Mouse (Mus musculus): Measurements from ENCODE around the gene Swt1. TPM values are rescaled to one million over a fixed set of nuclear protein-coding genes. Genes with fewer than 3 reads are reported as not detected.

Swt1 gene
- polyA plus RNA-seq, 1 experiment from 2014 or later, result 32.9 TPM

DNA sequence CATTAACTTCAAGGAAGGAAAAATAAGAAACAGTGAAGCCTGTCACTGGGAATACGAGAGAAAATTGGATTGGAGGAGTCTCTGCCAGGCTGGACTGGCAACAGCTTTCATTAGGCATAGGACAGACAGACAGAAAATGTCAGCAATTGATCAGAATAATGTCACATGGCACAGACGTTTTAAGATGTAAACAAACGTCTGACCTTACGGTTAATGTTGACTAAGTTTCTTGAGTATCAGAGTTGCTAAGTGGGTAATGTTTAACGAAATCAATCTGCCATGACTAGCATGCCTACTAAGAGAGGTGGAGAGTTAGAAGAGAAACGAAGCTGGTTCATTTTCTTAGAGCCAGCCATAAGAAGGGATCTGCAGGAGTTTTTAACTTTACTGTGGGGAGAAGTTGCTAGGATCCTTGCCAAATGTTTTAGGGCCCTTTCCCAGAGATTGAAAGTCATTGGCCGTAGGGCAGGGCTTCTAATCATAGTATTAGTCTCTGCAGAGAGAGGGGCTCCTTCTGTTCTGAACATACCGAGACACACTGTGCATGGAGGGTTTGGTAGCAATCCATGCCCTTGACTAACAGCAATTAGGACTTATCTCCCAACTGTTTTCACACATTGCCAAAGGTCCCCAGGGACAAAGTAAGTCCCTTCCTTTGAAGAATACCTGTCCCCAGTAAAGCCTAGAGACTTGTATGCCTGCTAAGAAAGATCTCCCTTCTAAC lies 86.8 kb downstream of the Swt1 start:
- Histone ChIP-seq H3K4me3 (no peak overlapping the region), H3K4me1 (peaks cover 23% of the 10 kb centered on the region), H3K9me3 (no peaks in the 10 kb centered on the region), H3K36me3 (no peaks in the 10 kb centered on the region), H3K9ac (replicated peaks) (no peak overlapping the region), H3K4me2 (replicated peaks) (no peak overlapping the region), H3K27ac (replicated peaks) (no peak overlapping the region), H3K27me3 (no peaks in the 10 kb centered on the region)
- ATAC-seq (ENCODE audit: low FRiP score, low read depth), result no peak
- 78% methylated on average over 8 of the region's 8 CpGs for WGBS

DNA sequence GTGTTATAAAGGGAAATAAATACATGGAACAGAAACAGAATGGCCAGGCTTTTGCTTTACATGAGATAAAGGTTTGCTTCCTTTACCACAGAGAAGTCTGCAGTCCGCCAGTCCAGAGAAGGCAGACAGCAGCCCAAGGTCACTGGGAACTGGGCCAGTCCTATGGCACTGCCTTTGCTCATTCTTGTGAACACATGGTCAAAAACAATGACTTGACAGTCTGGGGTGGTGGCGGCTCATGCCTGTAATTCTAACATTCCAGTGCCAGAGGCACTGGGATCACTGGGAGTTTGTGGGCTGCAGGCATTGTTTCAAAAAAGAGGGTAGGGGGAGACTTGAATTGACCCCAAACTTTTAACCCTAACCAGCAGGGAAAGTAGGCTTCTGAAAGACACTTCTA lies 89.3 kb downstream of the Swt1 start:
- no peak overlapping the region for H3K4me3 ChIP-seq
- no peak overlapping the region for H3K4me2 ChIP-seq (replicated peaks)
- 49% methylated on average over 2 of the region's 2 CpGs for WGBS
- ATAC-seq (ENCODE audit: low FRiP score, low read depth), result no peak
- no peaks in the 10 kb centered on the region for H3K9me3 ChIP-seq
- H3K27me3 ChIP-seq, result no peaks in the 10 kb centered on the region
- peaks cover 16% of the 10 kb centered on the region for H3K4me1 ChIP-seq
- H3K27ac ChIP-seq (replicated peaks), result no peak overlapping the region
- H3K9ac ChIP-seq (replicated peaks), result no peak overlapping the region
- H3K36me3 ChIP-seq, result no peaks in the 10 kb centered on the region

DNA sequence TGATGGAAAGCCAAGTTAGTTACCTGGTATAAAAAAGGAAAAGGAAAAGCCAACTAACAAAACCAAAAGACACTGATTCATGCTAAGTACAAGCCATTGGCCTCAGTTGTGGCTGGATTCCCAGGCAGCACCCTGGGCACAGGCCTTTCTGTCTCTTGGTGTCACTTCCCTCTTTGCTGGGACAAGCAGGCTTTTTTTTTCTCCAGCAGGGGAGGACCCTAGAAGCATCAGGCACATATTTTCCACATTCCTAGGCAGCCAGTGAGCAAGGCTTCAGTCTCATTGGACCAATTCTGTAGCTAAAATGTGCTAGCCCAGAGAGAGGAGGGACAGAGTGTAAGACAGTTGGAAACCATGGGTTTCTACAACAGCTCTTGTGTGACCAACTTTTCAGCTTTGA lies 90.0 kb downstream of the Swt1 start:
- Histone ChIP-seq H3K9me3 (no peaks in the 10 kb centered on the region), H3K27me3 (no peaks in the 10 kb centered on the region), H3K27ac (replicated peaks) (no peak overlapping the region), H3K4me2 (replicated peaks) (no peak overlapping the region), H3K4me1 (peaks cover 11% of the 10 kb centered on the region), H3K4me3 (no peak overlapping the region), H3K9ac (replicated peaks) (no peak overlapping the region), H3K36me3 (no peaks in the 10 kb centered on the region)
- no peak for ATAC-seq (ENCODE audit: low FRiP score, low read depth)

DNA sequence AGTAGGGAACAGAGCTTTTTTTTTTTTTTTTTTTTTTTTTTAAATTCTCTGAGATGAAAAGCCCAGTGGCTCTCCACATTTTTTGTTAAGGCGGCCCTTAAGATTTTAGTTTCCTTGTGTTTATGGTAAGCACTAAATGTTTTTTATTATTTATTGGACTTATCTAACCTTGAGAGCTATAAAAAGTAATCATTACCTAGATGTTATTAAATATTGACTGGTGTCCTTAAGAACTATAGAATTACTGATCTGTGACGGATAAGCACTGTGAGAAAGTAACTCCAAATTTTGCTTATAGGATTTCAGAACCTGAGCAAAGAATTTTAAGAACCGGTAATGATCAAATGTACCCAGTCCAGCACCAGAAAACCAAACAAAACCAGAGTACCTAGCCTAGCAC lies 95.4 kb downstream of the Swt1 start:
- Histone ChIP-seq H3K4me3 (no peak overlapping the region), H3K4me2 (replicated peaks) (no peak overlapping the region), H3K4me1 (no peaks in the 10 kb centered on the region), H3K9me3 (no peaks in the 10 kb centered on the region), H3K27ac (replicated peaks) (no peak overlapping the region), H3K27me3 (no peaks in the 10 kb centered on the region), H3K36me3 (no peaks in the 10 kb centered on the region), H3K9ac (replicated peaks) (no peak overlapping the region)
- no peak for ATAC-seq (ENCODE audit: low FRiP score, low read depth)
- WGBS, result 93% methylated on average over 3 of the region's 3 CpGs

DNA sequence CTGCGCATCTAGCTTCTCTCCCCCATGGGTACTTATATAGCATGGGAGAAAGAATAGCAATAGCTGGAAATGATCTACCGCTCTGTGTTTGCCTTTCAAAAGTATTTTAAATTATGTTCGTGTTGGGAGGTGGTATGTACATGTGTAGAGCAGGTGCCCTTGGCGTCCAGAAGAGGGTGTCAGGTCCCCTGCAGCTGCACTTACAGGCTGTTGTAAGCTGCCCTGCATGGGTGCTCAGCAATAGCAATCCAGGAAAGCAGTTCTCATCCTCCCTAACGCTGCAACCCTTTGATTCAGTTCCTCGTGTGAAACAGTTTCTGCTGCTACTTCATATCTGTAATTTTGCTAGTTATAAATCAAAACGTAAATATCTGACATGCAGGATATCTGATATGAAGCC lies 98.7 kb downstream of the Swt1 start:
- no peaks in the 10 kb centered on the region for H3K9me3 ChIP-seq
- WGBS, result 82% methylated on average over 7 of the region's 7 CpGs
- no peaks in the 10 kb centered on the region for H3K36me3 ChIP-seq
- H3K9ac ChIP-seq (replicated peaks), result no peak overlapping the region
- no peak overlapping the region for H3K4me2 ChIP-seq (replicated peaks)
- ATAC-seq (ENCODE audit: low FRiP score, low read depth), result no peak
- H3K4me3 ChIP-seq, result no peak overlapping the region
- H3K27ac ChIP-seq (replicated peaks), result no peak overlapping the region
- H3K27me3 ChIP-seq, result no peaks in the 10 kb centered on the region
- no peaks in the 10 kb centered on the region for H3K4me1 ChIP-seq

DNA sequence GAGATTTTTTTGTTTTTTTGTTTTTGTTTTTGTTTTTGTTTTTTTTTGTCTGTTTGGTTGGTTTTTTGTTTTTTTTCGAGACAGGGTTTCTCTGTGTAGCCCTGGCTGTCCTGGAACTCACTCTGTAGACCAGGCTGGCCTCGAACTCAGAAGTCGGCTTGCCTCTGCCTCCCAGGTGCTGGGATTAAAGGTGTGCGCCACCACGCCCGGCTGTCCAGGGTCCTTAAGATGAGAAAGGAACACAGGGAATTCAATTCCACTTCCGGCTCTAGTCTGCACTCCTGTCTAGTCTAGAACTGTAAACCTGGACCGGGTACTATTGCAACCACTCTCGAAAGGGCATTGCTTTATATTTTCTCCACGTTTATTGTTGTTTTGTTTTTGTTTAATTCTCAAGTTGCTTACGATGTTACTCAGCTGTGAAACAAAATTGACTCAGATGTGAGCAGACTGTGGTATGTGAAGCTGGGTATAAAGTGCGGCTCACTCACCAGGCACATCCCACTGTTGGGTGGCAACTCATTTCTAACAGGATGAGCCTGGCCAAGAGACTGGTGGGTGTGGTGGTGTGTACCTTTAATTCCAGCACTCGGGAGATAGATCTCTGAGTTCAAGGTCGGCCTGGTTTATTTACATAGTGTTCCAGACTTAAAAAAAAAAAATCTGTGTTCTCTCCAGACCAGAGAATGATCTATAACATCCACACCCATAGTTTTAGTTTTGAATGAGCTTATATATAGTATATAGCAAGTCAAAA lies 99.7 kb downstream of the Swt1 start:
- Histone ChIP-seq H3K9me3 (no peaks in the 10 kb centered on the region), H3K36me3 (no peaks in the 10 kb centered on the region), H3K9ac (replicated peaks) (no peak overlapping the region), H3K4me2 (replicated peaks) (no peak overlapping the region), H3K4me3 (no peak overlapping the region), H3K27ac (replicated peaks) (no peak overlapping the region), H3K4me1 (no peaks in the 10 kb centered on the region), H3K27me3 (no peaks in the 10 kb centered on the region)
- WGBS, result 88% methylated on average over 14 of the region's 14 CpGs
- no peak for ATAC-seq (ENCODE audit: low FRiP score, low read depth)

DNA sequence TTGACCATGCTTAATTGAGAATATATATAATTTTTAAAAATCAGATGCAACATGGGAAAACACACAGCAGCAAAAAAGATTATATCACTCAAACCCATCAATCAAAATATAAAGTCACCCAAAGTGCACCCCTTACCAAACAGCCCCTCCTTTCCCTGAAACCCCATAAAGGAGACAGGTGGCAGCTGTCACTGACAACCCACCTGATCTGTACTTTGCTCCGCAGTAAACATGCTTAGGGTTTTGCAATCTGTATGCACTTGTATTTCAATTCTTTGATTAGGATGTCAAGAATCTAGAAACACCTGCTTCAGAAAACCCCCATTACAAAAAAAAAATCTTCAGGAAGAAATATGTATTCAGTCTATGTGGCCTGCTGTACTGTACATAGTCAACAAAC lies 102.9 kb downstream of the Swt1 start:
- Histone ChIP-seq H3K27me3 (no peaks in the 10 kb centered on the region), H3K27ac (replicated peaks) (no peak overlapping the region), H3K9ac (replicated peaks) (no peak overlapping the region), H3K9me3 (no peaks in the 10 kb centered on the region), H3K36me3 (no peaks in the 10 kb centered on the region), H3K4me2 (replicated peaks) (no peak overlapping the region), H3K4me3 (no peak overlapping the region), H3K4me1 (no peaks in the 10 kb centered on the region)
- no peak for ATAC-seq (ENCODE audit: low FRiP score, low read depth)
- WGBS, result 97% methylated on average over 1 of the region's 1 CpGs

DNA sequence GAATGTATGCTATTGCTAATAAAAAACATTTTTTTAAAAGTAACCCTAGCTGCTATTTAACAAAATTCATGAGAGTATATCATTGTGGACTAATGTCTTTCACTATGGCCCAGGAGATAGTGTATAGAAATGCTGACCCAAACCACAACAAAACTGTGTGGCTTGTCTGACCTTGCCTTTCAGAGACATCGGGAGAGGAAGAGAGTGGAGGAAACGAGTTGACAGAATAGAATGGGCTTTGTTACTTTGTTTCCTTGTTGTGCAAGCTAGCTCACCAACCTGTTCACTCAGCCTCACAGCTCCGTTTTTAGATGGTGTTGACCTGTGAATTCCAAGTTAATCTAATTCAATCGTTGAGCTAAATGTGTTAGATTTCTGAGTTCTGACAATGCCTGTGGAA lies 107.8 kb downstream of the Swt1 start:
- WGBS, result 66% methylated on average over 4 of the region's 4 CpGs
- H3K4me1 ChIP-seq, result no peaks in the 10 kb centered on the region

DNA sequence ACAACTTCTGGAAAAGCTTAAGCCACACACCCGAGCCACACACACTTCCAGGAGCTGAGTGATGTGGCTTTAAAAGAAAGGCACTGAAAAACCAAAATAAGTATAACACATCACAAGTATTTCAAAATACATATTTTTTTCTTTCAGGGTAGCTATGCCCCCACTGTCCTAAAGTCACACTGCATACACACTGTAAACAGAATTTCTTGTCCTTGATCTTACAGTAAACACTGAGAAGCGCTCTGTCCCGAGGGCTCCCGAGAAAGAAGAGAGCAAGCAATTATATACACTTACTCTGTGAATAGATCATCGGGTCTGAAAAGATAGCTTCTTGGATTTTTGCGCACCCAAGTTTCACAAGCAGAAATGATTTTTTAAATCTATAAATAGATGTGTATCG lies 109.0 kb downstream of the Swt1 start:
- H3K4me3 ChIP-seq, result no peak overlapping the region
- no peak overlapping the region for H3K27ac ChIP-seq (replicated peaks)
- no peak overlapping the region for H3K9ac ChIP-seq (replicated peaks)
- H3K27me3 ChIP-seq, result no peaks in the 10 kb centered on the region
- H3K9me3 ChIP-seq, result no peaks in the 10 kb centered on the region
- H3K4me1 ChIP-seq, result no peaks in the 10 kb centered on the region
- no peak for ATAC-seq (ENCODE audit: low FRiP score, low read depth)
- H3K36me3 ChIP-seq, result no peaks in the 10 kb centered on the region
- H3K4me2 ChIP-seq (replicated peaks), result no peak overlapping the region
- WGBS, result 87% methylated on average over 7 of the region's 7 CpGs

More for the DNA sequence above, 107.8 kb downstream of the Swt1 start:
- Histone ChIP-seq H3K4me3 (no peak overlapping the region), H3K27me3 (no peaks in the 10 kb centered on the region), H3K36me3 (no peaks in the 10 kb centered on the region), H3K4me2 (replicated peaks) (no peak overlapping the region), H3K9me3 (no peaks in the 10 kb centered on the region), H3K27ac (replicated peaks) (no peak overlapping the region), H3K9ac (replicated peaks) (no peak overlapping the region)
- no peak for ATAC-seq (ENCODE audit: low FRiP score, low read depth)

Small RNAs within 50 kb of the gene (microRNA-seq; reads per million reads assigned to microRNA genes)
- 2.1 reads per million for gene Mir7682

Other genes starting within 250 kb of the Swt1 start
- 0.97 and 1.1 TPM in 2 replicates for gene Gm47985, start 245.9 kb downstream of the Swt1 start, polyA plus RNA-seq (2016; fragmentation: Nextera tagmentation; extraction: Ambion mirVana)
- gene Gm8947, start 236.1 kb downstream of the Swt1 start, polyA plus RNA-seq (2016; fragmentation: Nextera tagmentation; extraction: Ambion mirVana), result not detected in 2 replicates
- gene Gm47995, start 230.0 kb downstream of the Swt1 start, polyA plus RNA-seq (2016; fragmentation: Nextera tagmentation; extraction: Ambion mirVana), result not detected in 2 replicates
- not detected in 2 replicates for gene 3110040M04Rik, start 224.3 kb downstream of the Swt1 start, polyA plus RNA-seq (2016; fragmentation: Nextera tagmentation; extraction: Ambion mirVana)
- gene Gm47996, start 218.3 kb downstream of the Swt1 start, polyA plus RNA-seq (2016; fragmentation: Nextera tagmentation; extraction: Ambion mirVana), result 0.34 TPM in 1 of 2 replicates, not detected in the other
- gene Ivns1abp, start 84.0 kb downstream of the Swt1 start, polyA plus RNA-seq (2016; fragmentation: Nextera tagmentation; extraction: Ambion mirVana), result 367 and 379 TPM in 2 replicates
- 66.7 and 68.1 TPM in 2 replicates for gene Trmt1l, start 87 bp upstream of the Swt1 start, polyA plus RNA-seq (2016; fragmentation: Nextera tagmentation; extraction: Ambion mirVana)
- 131 and 133 TPM in 2 replicates for gene Rnf2, start 72.5 kb upstream of the Swt1 start, polyA plus RNA-seq (2016; fragmentation: Nextera tagmentation; extraction: Ambion mirVana)
- gene Fam129a, start 142.7 kb upstream of the Swt1 start, polyA plus RNA-seq (2016; fragmentation: Nextera tagmentation; extraction: Ambion mirVana), result 0.63 and 1.2 TPM in 2 replicates

Data from midbrain, embryonic 12.5 days (tissue).